ENCODE assay signal across 1 mouse cellular context in genomic region chr3:85573864-85574830, GRCm38 (mm10).
TF ChIP-seq lines count a peak whose summit lies in the region.

TSS of gene Gatb (plus strand) at chr3:85574119.

TF ChIP-seq in CH12.LX, 34 proteins besides CTCF, POLR2A, EP300 and RAD21 (continued from another document):
- TF ChIP-seq MEF2A (IDR thresholded peaks at IDR 0.05; ENCODE audit: borderline replicate concordance, low read depth, low read length) (peak; percentile 49; the same call in 1 of the 2 replicates), PAX5 (IDR thresholded peaks at IDR 0.05; ENCODE audit: low read length) (no peak), USF1 (IDR thresholded peaks at IDR 0.05; ENCODE audit: low read depth, low read length) (peak; percentile 96), CHD2 (IDR thresholded peaks at IDR 0.05; ENCODE audit: low read length) (no peak; the same call in 1 of the 2 replicates), TBP (conservative IDR thresholded peaks at IDR 0.05; ENCODE audit: low read depth, low read length) (peak; percentile 78), UBTF (IDR thresholded peaks at IDR 0.05; ENCODE audit: low read depth, low read length) (0 out of 2 replicates have a peak, but pooled peaks have one; percentile 38), KAT2A (IDR thresholded peaks at IDR 0.05; ENCODE audit: insufficient replicate concordance, low read length) (peak; percentile 99), SMC3 (IDR thresholded peaks at IDR 0.05; ENCODE audit: low read depth, low read length) (peak; percentile 12; the same call in 1 of the 2 replicates), BHLHE40 (IDR thresholded peaks at IDR 0.05; ENCODE audit: low read depth, low read length) (peak; percentile 77), ZC3H11A (IDR thresholded peaks at IDR 0.05; ENCODE audit: low read depth, low read length) (no peak), SIN3A (IDR thresholded peaks at IDR 0.05; ENCODE audit: low read length) (peak; percentile 88)
